ENCODE assay signal across 8 mouse cellular contexts in genomic region chr17:28141205-28141650, GRCm38 (mm10). TPM values are rescaled to one million over a fixed set of nuclear protein-coding genes. Genes with fewer than 3 reads are reported as not detected.
DNase-seq lines count a peak whose midpoint lies in the region; ATAC-seq and TF ChIP-seq lines count a peak whose summit lies in the region.

No protein-coding gene starts in this region.

- DNase-seq in adrenal gland, postnatal 14 days = peak; percentile 31
- DNase-seq in adrenal gland, postnatal 4 days (ENCODE audit: low spot score in 2 of 2) = no peak
- DNase-seq in testis, postnatal 10 days (ENCODE audit: low spot score) = no peak
- no peak for DNase-seq in T-cell, adult 2 months (ENCODE audit: low spot score)
- DNase-seq in kidney, postnatal 4 days = no peak
- no peak for DNase-seq in cerebellum, postnatal 10 days

- no peak for ATAC-seq in liver, embryonic 15.5 days (ENCODE audit: insufficient read depth)

- TF ChIP-seq POLR2A in testis, adult 2 months (IDR thresholded peaks at IDR 0.05; ENCODE audit: control insufficient read depth, low read depth, low read length) = no peak

- no peaks in the 10 kb centered on the region for H3K27me3 ChIP-seq in testis, adult 2 months (ENCODE audit: control insufficient read depth, insufficient read depth, low read length)
- peaks cover 87% of the 10 kb centered on the region for H3K27me3 ChIP-seq in liver, embryonic 15.5 days

- no peak overlapping the region for H3K27ac ChIP-seq in testis, adult 2 months (ENCODE audit: control insufficient read depth, insufficient read depth, low read depth, low read length)
- H3K27ac ChIP-seq in liver, embryonic 15.5 days (replicated peaks) = no peak overlapping the region

- 2% methylated on average over 15 of the region's 15 CpGs for WGBS in liver, embryonic 15.5 days (ENCODE audit: insufficient replicate concordance)

- peaks cover 20% of the 10 kb centered on the region for H3K4me1 ChIP-seq in testis, adult 2 months (ENCODE audit: control insufficient read depth, insufficient read depth, low read length)
- H3K4me1 ChIP-seq in liver, embryonic 15.5 days (replicated peaks) = peaks cover 24% of the 10 kb centered on the region

- no peaks in the 10 kb centered on the region for H3K9me3 ChIP-seq in liver, embryonic 15.5 days (replicated peaks)

- H3K36me3 ChIP-seq in testis, adult 2 months (ENCODE audit: control insufficient read depth, insufficient read depth, low read length) = no peaks in the 10 kb centered on the region
- no peaks in the 10 kb centered on the region for H3K36me3 ChIP-seq in liver, embryonic 15.5 days (replicated peaks)

- no peak for TF ChIP-seq CTCF in testis, adult 2 months (IDR thresholded peaks at IDR 0.05; ENCODE audit: control insufficient read depth, insufficient read depth, insufficient replicate concordance, low read depth, low read length)

- peak overlapping the region; percentile 76 for H3K4me3 ChIP-seq in testis, adult 2 months (ENCODE audit: control insufficient read depth, low read depth, low read length)
- peak overlapping the region; percentile 45 for H3K4me3 ChIP-seq in liver, embryonic 15.5 days (replicated peaks)

- H3K9ac ChIP-seq in liver, embryonic 15.5 days = no peak overlapping the region

- peak overlapping the region; percentile 76 for H3K4me2 ChIP-seq in liver, embryonic 15.5 days

RNA-seq across cellular contexts. Expression of gene Scube3, which starts 0.7 kb away (rescaled TPM):
- total RNA-seq in adrenal gland, postnatal 14 days (2021) = 10.9 and 11.9 TPM in 2 replicates
- 10 to 100 TPM; 45.5 to 55.6 TPM for total RNA-seq in adrenal gland, postnatal 4 days (2021)
- polyA plus RNA-seq in testis, adult 2 months (2012; rRNA removed) = 3.2 and 3.4 TPM in 2 replicates
- 0.18 and 0.25 TPM in 2 replicates for polyA plus RNA-seq in liver, embryonic 15.5 days (2015; fragmentation: Nextera tagmentation; extraction: Ambion mirVana)

RNA-seq across cellular contexts. Expression of gene Zfp523, which starts 35.7 kb away (rescaled TPM):
- total RNA-seq in adrenal gland, postnatal 14 days (2021) = 36.8 and 43.4 TPM in 2 replicates
- total RNA-seq in adrenal gland, postnatal 4 days (2021) = 10 to 100 TPM; 54.7 to 56.9 TPM
- polyA plus RNA-seq in testis, adult 2 months (2012; rRNA removed) = 89.4 and 90.8 TPM in 2 replicates
- polyA plus RNA-seq in liver, embryonic 15.5 days (2015; fragmentation: Nextera tagmentation; extraction: Ambion mirVana) = 5.8 and 6.4 TPM in 2 replicates
